Mouse (Mus musculus) cerebellum, postnatal 36 days (tissue): ENCODE data around the gene Zfp667.
"Not testable (repeated sequence)": the region's sequence is repeated elsewhere in the genome, so short reads cannot be mapped to it uniquely, and the experiment has no call there.

Experiments used
- DNase-seq, 2 experiments: peaks; one replicate each; pipeline ENCODE4 v3.0.0; 2021 to 2022; ENCODE audit warnings: mixed read lengths in 2 of 2

Zfp667 gene

DNA sequence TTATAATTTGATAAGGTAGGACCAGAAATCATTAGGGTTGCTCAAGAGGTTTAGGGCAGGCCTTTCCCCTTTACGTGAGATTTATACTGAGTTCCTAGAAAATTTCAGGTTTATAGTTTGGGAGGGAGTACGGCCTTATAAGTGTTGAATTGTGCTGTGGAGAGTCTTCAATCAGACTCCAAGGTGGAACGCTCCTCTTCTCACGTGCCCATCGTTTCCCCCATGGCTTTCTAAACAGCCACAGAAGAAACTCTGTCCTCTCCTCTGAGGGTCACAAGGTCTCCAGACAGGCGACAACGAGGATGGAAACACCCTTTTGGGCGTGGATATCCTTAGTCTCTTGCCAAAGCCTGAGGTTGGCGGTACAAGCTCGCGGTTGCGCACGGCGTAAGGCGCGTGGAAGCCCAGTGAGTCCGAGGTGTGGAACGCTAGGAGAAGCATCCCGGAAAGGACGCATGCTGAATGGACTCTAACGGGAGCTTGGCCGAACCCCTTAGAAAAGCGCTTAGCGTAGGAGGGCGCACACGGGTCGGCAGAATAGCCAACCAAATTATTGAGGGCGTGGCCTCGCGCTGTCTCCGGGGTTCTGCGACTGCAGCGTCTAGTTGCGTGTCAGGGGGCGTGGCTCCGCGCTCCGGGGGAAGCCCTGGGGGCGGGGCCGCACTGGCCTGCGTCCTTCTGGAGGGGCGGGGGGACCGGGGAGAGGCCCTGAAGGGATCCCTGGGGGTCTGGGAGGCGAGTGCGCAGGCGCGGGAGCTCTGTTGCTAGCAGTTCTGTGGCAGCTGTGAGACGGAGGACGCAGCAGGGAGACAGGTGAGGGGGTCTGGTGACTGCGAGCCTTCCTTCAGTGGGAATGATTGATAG lies at the start of gene Zfp667:
Gene Zfp667, plus strand, starts transcription at position 738 of the 864 bp plus-strand sequence.
- peak; percentile 95 to 98 for DNase-seq

DNA sequence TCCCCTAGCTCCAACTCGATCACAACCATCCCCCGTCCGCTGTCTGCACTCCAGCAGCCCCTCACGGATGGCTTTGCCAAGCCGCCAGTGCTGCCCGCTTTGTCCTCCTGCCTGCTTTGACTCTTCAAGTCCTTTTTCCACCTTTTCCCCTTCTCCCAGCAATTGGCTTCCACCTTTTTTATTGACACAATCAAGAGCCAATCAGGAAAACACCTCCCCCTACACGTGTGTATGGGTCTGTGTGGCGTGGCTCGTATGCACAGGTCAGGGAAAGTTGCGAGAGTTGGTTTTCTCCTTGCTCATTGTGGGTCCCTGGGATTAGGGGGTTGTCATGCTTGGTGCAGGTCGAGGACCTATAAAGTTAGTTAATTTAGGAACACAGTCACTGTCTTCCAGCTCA lies 46.6 kb upstream of the Zfp667 start:
- no peak for DNase-seq

GRCm38 (mm10) chr7:6240841-6241425 lies 45.4 kb upstream of the Zfp667 start:
- peak; percentile 43 to 48 for DNase-seq

DNA sequence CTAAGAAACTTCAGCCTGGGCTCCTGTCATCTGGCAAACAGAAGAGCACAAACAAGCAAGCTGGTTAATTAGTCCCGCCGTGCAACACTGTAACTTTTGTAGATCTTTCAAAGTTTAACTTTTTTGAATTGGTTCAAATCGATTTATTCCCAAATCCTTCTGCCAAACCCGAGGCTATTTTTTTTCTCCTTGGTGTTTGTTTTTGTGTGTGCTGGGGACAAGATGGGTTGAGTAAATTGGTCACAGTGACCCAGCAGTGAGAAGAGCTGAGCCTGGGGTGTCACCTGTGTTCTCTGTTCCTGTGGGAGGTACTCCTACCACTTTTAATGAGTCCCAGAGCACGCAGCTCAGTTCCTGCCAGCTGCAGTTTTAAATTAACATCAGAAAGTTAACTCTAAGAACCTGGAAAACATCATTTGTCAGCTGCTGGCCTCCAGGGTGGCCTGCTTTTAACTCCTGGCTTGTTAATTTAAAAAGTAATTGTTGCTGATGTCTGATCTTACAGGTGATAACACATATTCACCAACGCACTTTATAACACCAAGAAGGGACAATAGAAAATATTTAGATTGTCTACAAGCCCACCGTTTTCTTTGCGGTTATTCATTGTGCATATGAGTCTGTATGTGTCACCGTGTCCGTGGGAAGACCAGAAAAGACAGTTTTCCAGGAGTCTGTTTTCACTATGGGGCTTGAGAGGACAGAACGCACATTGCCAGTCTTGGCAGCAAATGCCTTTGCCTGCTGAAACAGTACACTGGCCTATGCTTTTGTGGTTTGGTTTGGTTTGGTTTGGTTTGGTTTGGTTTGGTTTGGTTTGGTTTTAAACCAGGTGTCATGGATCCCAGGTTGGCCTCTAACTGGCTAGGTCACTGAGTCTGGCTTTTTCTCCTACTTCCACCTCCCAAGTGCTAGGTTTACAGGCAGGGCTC lies 41.8 kb upstream of the Zfp667 start:
- no peak for DNase-seq

DNA sequence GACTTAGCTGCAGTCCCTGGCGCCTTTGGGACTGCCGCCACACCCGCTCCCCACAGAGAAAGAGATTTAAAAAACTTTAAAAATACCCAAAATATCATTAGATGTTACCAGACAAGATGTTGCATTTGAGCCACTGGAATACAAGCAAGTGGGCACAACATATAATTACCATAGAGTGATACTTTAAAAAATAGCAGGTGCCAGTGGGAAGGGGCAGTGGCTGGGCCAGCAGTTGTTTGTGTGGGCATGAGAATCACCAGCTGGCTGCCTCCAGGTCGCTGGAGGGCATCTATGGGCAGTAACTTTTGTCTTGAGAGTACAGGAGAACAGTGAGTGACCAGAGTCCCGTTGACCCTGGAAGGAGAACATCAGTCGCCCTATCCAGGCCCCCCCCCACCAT lies 34.0 kb upstream of the Zfp667 start, which contains the start of gene Epp13:
Gene Epp13, plus strand, starts transcription at position 301 of the 400 bp plus-strand sequence.
- no peak for DNase-seq

- DNase-seq = no peak
Observed at GRCm38 (mm10) chr7:6254451-6254850, 31.9 kb upstream of the Zfp667 start.

DNA sequence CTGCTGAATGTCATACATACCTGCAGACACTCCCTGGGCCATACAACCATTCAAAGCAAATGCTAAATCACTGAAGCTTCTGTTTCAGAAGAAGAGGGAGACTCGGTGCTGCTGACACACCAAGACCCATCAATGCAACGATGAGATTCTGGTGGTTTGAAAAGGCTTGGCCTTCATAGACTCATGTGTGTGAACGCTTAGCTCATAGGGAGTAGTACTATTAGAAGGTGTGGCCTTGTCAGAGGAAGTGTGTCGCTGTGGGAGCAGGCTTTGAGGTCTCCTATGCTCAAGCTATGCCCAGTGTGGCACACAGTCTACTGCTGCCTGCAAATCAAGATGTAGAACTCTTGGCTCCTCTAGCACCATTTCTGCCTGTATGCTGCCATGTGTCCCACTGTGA lies 29.0 kb upstream of the Zfp667 start:
- no peak for DNase-seq

GRCm38 (mm10) chr7:6258232-6259220 lies 27.9 kb upstream of the Zfp667 start:
- no peak for DNase-seq

- DNase-seq = not testable (repeated sequence)
Observed at GRCm38 (mm10) chr7:6260004-6260403, 26.4 kb upstream of the Zfp667 start.

DNA sequence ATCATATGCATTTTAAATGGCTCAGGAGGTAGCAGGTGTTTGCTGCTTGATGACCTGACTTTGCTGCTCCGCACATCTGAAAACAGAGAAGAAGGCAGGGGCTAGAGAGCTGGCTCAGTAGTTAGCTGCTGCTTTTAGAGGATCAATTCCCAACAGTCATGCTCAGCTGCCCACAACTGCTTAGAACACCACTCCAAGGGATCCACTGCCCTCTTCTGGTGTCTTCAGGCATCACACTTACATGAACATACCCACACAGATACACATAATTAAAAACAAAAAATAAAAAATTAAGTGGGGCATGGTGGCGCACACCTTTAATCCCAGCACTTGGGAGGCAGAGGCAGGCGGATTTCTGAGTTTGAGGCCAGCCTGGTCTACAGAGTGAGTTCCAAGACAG lies 24.3 kb upstream of the Zfp667 start:
- no peak for DNase-seq

DNA sequence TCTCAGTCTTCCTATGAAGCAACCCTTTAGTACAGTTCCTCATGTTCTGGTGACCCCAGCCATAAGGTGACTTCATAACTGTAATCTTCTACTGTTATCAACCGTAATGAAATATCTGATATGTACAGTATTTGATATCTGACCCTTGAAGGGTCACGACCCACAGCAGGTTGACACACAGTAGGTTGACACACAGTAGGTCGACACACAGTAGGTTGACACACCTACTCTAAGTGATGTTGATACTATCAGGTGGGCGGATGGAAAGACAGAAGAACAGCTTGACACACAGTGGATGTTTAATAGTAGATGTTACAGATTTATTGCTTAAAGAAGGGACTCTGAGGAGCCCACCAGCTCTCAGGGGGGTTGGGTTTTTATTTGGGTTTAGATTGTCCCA lies 23.4 kb upstream of the Zfp667 start:
- no peak for DNase-seq

GRCm38 (mm10) chr7:6265695-6266094 lies 20.7 kb upstream of the Zfp667 start:
- no peak for DNase-seq

- DNase-seq = no peak
Observed at GRCm38 (mm10) chr7:6277906-6278305, 8.5 kb upstream of the Zfp667 start.

DNA sequence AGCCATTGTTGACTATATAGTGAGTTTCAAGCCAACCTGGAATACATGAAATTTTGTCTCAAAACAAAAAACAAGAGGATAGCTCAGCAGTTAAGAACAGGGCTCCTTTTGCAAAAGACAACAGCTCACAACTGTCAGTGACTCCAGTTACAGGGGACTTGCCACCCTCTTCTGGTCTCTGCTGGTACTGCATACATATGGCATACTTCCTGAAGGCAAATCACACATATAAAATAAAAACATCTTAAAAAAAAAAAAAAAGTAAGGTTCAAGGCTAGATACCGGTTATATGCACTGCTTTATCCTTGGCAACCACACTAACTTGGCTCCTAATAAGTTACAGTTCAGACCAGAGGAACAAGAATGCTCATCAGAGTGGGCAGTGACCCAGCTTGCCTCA lies 3.6 kb upstream of the Zfp667 start:
- peak; percentile 74 to 83 for DNase-seq

DNA sequence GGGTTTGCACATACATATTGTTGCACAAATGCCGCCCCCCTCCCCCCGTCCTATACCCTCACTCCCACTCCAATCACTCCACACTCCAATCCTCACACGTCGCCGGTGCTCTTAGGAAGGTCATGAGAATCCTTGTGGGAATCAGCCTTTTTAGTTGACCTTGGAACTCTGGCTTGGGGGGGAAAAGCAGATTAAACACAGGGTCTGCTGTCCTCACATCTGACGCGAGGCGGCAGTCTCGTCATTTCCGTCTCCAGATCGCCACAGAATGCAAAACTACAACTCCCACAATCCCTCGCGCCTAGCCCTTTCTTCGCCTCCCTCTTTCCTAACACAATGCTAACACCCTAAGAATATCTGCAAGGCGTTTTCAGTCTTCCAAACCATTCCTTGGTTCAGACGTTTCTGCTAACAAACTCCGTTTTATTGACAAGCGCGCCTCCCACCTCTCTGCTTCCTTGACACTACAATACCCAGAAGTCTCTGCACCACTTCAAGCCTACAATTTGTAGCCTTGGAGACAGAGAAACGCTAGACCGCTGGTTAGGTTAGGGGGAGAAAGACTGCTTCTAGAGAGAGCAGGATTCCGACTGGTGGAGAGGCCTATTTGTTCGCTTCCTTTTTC lies 2.8 kb upstream of the Zfp667 start:
- DNase-seq = peak; percentile 73 to 82

- DNase-seq = no peak
Observed at GRCm38 (mm10) chr7:6284442-6285012, 1.9 kb upstream of the Zfp667 start.

GRCm38 (mm10) chr7:6285366-6285765 lies 1.0 kb upstream of the Zfp667 start:
- DNase-seq = no peak

GRCm38 (mm10) chr7:6286921-6287531 lies 647 bp downstream of the Zfp667 start:
- DNase-seq = peak; percentile 22 to 27

GRCm38 (mm10) chr7:6291121-6291520 lies 4.7 kb downstream of the Zfp667 start:
- DNase-seq = not testable (repeated sequence)

DNA sequence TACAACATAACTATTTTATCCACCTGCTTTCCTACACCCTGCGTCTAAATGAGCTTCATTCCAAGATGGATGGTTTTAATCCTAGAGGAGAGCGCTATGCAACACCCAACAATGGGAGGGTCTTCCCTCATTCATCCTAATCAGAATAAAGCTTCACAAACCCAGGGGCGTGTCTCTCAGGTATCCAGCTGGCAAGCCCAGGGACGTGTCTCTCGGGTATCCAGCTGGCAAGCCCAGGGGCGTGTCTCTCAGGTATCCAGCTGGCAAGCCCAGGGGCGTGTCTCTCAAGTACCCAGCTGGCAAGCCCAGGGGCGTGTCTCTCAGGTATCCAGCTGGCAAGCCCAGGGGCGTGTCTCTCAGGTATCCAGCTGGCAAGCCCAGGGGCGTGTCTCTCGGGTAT lies 14.4 kb downstream of the Zfp667 start:
- DNase-seq = not testable (repeated sequence)
